Mouse (Mus musculus) neural tube, embryonic 13.5 days (tissue): ENCODE measurements around the gene Mfsd6. TPM values are rescaled to one million over a fixed set of nuclear protein-coding genes. Genes with fewer than 3 reads are reported as not detected.

Experiments
- ATAC-seq: fragments of 200-750 bp; cut with Nextera tagmentation; 2 replicates; pipeline ENCODE4 v1.8.0; 2017; ENCODE audit warnings: low read depth, mild to moderate bottlenecking, moderate TSS enrichment, moderate library complexity
- H3K27ac ChIP-seq: fragments of 300-500 bp; sonication (generic); replicated peaks from 2 replicates; pipeline ENCODE4 v1.5.1; 2015; ENCODE audit warnings: moderate library complexity, mild to moderate bottlenecking, inconsistent platforms
- H3K27me3 ChIP-seq: fragments of 300-500 bp; sonication (generic); 2 replicates; pipeline ENCODE4 v1.6.1; 2015; ENCODE audit warnings: mild to moderate bottlenecking, inconsistent platforms
- H3K36me3 ChIP-seq: fragments of 300-500 bp; sonication (generic); 2 replicates; pipeline ENCODE4 v1.6.1; 2015; ENCODE audit warnings: mild to moderate bottlenecking, inconsistent platforms
- H3K4me1 ChIP-seq: fragments of 300-500 bp; sonication (generic); replicated peaks from 2 replicates; pipeline ENCODE4 v1.6.1; 2015; ENCODE audit warnings: inconsistent platforms
- H3K4me2 ChIP-seq: fragments of 300-500 bp; sonication (generic); 2 replicates; pipeline ENCODE4 v1.6.1; 2015; ENCODE audit warnings: inconsistent platforms, mild to moderate bottlenecking, moderate library complexity
- H3K4me3 ChIP-seq: fragments of 300-500 bp; sonication (generic); 2 replicates; pipeline ENCODE4 v1.5.1; 2015; ENCODE audit warnings: mild to moderate bottlenecking, inconsistent platforms
- H3K9ac ChIP-seq: fragments of 300-500 bp; sonication (generic); 2 replicates; pipeline ENCODE4 v1.6.1; 2015; ENCODE audit warnings: moderate library complexity, mild to moderate bottlenecking, inconsistent platforms
- H3K9me3 ChIP-seq: fragments of 300-500 bp; sonication (generic); 2 replicates; pipeline ENCODE4 v1.6.1; 2016; ENCODE audit warnings: inconsistent platforms
- whole genome bisulfite sequencing: fragments of 180-500 bp; shearing (Covaris S2); methylation state at CpG from one replicate; pipeline ENCODE4 v1.1.7; 2015; 5-methylcytosine and 5-hydroxymethylcytosine counted together
- polyA plus RNA-seq: library from polyadenylated mRNA; unstranded; fragments of >200 nt; fragmentation: Nextera tagmentation; extraction: Ambion mirVana; gene quantifications from 2 replicates; pipeline ENCODE4 v1.2.1, GENCODE M21; 2015

The Mfsd6 gene
- polyA plus RNA-seq, 1 experiment from 2014 or later: 9.1 TPM

GRCm38 (mm10) chr1:52658160-52658559 lies 69.1 kb downstream of the Mfsd6 start:
- Histone ChIP-seq H3K27ac (no peak overlapping the region), H3K9me3 (no peaks in the 10 kb centered on the region), H3K9ac (no peak overlapping the region), H3K4me2 (no peak overlapping the region), H3K27me3 (no peaks in the 10 kb centered on the region), H3K4me1 (no peaks in the 10 kb centered on the region), H3K36me3 (peaks cover 44% of the 10 kb centered on the region), H3K4me3 (no peak overlapping the region)
- no peak for ATAC-seq
- WGBS: 93% methylated on average over 7 of the region's 7 CpGs

- Histone ChIP-seq H3K4me3 (no peak overlapping the region), H3K4me1 (no peaks in the 10 kb centered on the region), H3K27ac (no peak overlapping the region), H3K36me3 (peaks cover 31% of the 10 kb centered on the region), H3K9ac (no peak overlapping the region), H3K9me3 (no peaks in the 10 kb centered on the region), H3K4me2 (no peak overlapping the region), H3K27me3 (no peaks in the 10 kb centered on the region)
- 78% methylated on average over 4 of the region's 4 CpGs for WGBS
- ATAC-seq: no peak
These were observed 72.1 kb downstream of the Mfsd6 start for GRCm38 (mm10) chr1:52655153-52655552.

- no peak overlapping the region for H3K27ac ChIP-seq
- no peak overlapping the region for H3K9ac ChIP-seq
- peaks cover 32% of the 10 kb centered on the region for H3K36me3 ChIP-seq
- no peaks in the 10 kb centered on the region for H3K4me1 ChIP-seq
- H3K9me3 ChIP-seq: no peaks in the 10 kb centered on the region
- no peaks in the 10 kb centered on the region for H3K27me3 ChIP-seq
- no peak overlapping the region for H3K4me3 ChIP-seq
- WGBS: 91% methylated on average over 1 of the region's 1 CpGs
- ATAC-seq: no peak
- H3K4me2 ChIP-seq: no peak overlapping the region
These were observed 73.9 kb downstream of the Mfsd6 start for GRCm38 (mm10) chr1:52653366-52653765.

GRCm38 (mm10) chr1:52652601-52653253 lies 74.5 kb downstream of the Mfsd6 start:
- no peak overlapping the region for H3K9ac ChIP-seq
- peaks cover 26% of the 10 kb centered on the region for H3K36me3 ChIP-seq
- H3K27me3 ChIP-seq: no peaks in the 10 kb centered on the region
- H3K9me3 ChIP-seq: no peaks in the 10 kb centered on the region
- no peak overlapping the region for H3K27ac ChIP-seq
- ATAC-seq: no peak
- no peak overlapping the region for H3K4me2 ChIP-seq
- WGBS: 94% methylated on average over 3 of the region's 3 CpGs
- no peak overlapping the region for H3K4me3 ChIP-seq
- no peaks in the 10 kb centered on the region for H3K4me1 ChIP-seq

- Histone ChIP-seq H3K4me3 (no peak overlapping the region), H3K36me3 (peaks cover 36% of the 10 kb centered on the region), H3K9me3 (no peaks in the 10 kb centered on the region), H3K4me2 (no peak overlapping the region), H3K27ac (no peak overlapping the region), H3K9ac (no peak overlapping the region), H3K27me3 (no peaks in the 10 kb centered on the region), H3K4me1 (no peaks in the 10 kb centered on the region)
- ATAC-seq: no peak
- 87% methylated on average over 5 of the region's 5 CpGs for WGBS
These were observed 77.2 kb downstream of the Mfsd6 start for GRCm38 (mm10) chr1:52650066-52650465.

- H3K9ac ChIP-seq: no peak overlapping the region
- no peaks in the 10 kb centered on the region for H3K9me3 ChIP-seq
- no peaks in the 10 kb centered on the region for H3K4me1 ChIP-seq
- peak; percentile 84 for ATAC-seq
- H3K4me3 ChIP-seq: no peak overlapping the region
- WGBS: 80% methylated on average over 11 of the region's 11 CpGs
- H3K27me3 ChIP-seq: no peaks in the 10 kb centered on the region
- H3K36me3 ChIP-seq: peaks cover 36% of the 10 kb centered on the region
- H3K27ac ChIP-seq: no peak overlapping the region
- no peak overlapping the region for H3K4me2 ChIP-seq
These were observed 78.9 kb downstream of the Mfsd6 start for GRCm38 (mm10) chr1:52648153-52649027.

GRCm38 (mm10) chr1:52640736-52641135 lies 86.5 kb downstream of the Mfsd6 start:
- WGBS: 95% methylated on average over 4 of the region's 4 CpGs
- H3K9me3 ChIP-seq: no peaks in the 10 kb centered on the region

GRCm38 (mm10) chr1:52640266-52640665 lies 87.0 kb downstream of the Mfsd6 start:
- Histone ChIP-seq H3K27me3 (no peaks in the 10 kb centered on the region), H3K4me2 (no peak overlapping the region), H3K27ac (no peak overlapping the region), H3K9ac (no peak overlapping the region), H3K4me1 (no peaks in the 10 kb centered on the region), H3K4me3 (no peak overlapping the region), H3K36me3 (peaks cover 32% of the 10 kb centered on the region), H3K9me3 (no peaks in the 10 kb centered on the region)
- no peak for ATAC-seq
- WGBS: 95% methylated on average over 6 of the region's 6 CpGs

More at GRCm38 (mm10) chr1:52640736-52641135, 86.5 kb downstream of the Mfsd6 start:
- H3K4me3 ChIP-seq: no peak overlapping the region
- ATAC-seq: no peak
- H3K27ac ChIP-seq: no peak overlapping the region
- H3K4me2 ChIP-seq: no peak overlapping the region
- no peaks in the 10 kb centered on the region for H3K27me3 ChIP-seq
- H3K4me1 ChIP-seq: no peaks in the 10 kb centered on the region
- no peak overlapping the region for H3K9ac ChIP-seq
- H3K36me3 ChIP-seq: peaks cover 35% of the 10 kb centered on the region

GRCm38 (mm10) chr1:52639090-52639489 lies 88.2 kb downstream of the Mfsd6 start:
- WGBS: 89% methylated on average over 7 of the region's 7 CpGs
- no peaks in the 10 kb centered on the region for H3K27me3 ChIP-seq
- H3K9me3 ChIP-seq: no peaks in the 10 kb centered on the region
- ATAC-seq: no peak
- H3K4me2 ChIP-seq: no peak overlapping the region
- H3K36me3 ChIP-seq: peaks cover 32% of the 10 kb centered on the region
- no peaks in the 10 kb centered on the region for H3K4me1 ChIP-seq
- no peak overlapping the region for H3K4me3 ChIP-seq
- H3K27ac ChIP-seq: no peak overlapping the region
- H3K9ac ChIP-seq: no peak overlapping the region

GRCm38 (mm10) chr1:52638101-52638500 lies 89.2 kb downstream of the Mfsd6 start:
- H3K4me3 ChIP-seq: no peak overlapping the region
- no peaks in the 10 kb centered on the region for H3K27me3 ChIP-seq
- H3K36me3 ChIP-seq: peaks cover 32% of the 10 kb centered on the region
- no peak overlapping the region for H3K9ac ChIP-seq
- no peak overlapping the region for H3K4me2 ChIP-seq
- no peaks in the 10 kb centered on the region for H3K4me1 ChIP-seq
- no peak overlapping the region for H3K27ac ChIP-seq
- H3K9me3 ChIP-seq: no peaks in the 10 kb centered on the region
- no peak for ATAC-seq
- 75% methylated on average over 2 of the region's 2 CpGs for WGBS

GRCm38 (mm10) chr1:52635932-52636331 lies 91.3 kb downstream of the Mfsd6 start:
- ATAC-seq: no peak
- Histone ChIP-seq H3K27ac (no peak overlapping the region), H3K36me3 (peaks cover 27% of the 10 kb centered on the region), H3K27me3 (no peaks in the 10 kb centered on the region), H3K4me3 (no peak overlapping the region), H3K4me2 (no peak overlapping the region), H3K9me3 (no peaks in the 10 kb centered on the region), H3K9ac (no peak overlapping the region), H3K4me1 (peaks cover 12% of the 10 kb centered on the region)
- WGBS: 96% methylated on average over 3 of the region's 3 CpGs

- peaks cover 18% of the 10 kb centered on the region for H3K36me3 ChIP-seq
- H3K27ac ChIP-seq: no peak overlapping the region
- no peaks in the 10 kb centered on the region for H3K9me3 ChIP-seq
- H3K9ac ChIP-seq: no peak overlapping the region
- no peak for ATAC-seq
- H3K4me3 ChIP-seq: no peak overlapping the region
- no peaks in the 10 kb centered on the region for H3K27me3 ChIP-seq
- no peak overlapping the region for H3K4me2 ChIP-seq
- H3K4me1 ChIP-seq: peaks cover 13% of the 10 kb centered on the region
- 96% methylated on average over 6 of the region's 6 CpGs for WGBS
These were observed 93.0 kb downstream of the Mfsd6 start for GRCm38 (mm10) chr1:52634251-52634650.
